Mouse (Mus musculus) G1E (cell line): Measurements from ENCODE around the gene Gpatch8.

Source experiments
- CTCF ChIP-seq: IDR thresholded peaks from 2 replicates; pipeline ENCODE4 v1.5.1; 2012; ENCODE audit warnings: low read depth, low read length, inconsistent platforms, mixed read lengths
- POLR2AphosphoS5 ChIP-seq: IDR thresholded peaks from 2 replicates; pipeline ENCODE4 v1.6.1; 2012; ENCODE audit warnings: low read depth, low read length, inconsistent platforms; ENCODE audit not compliant: insufficient replicate concordance
- TAL1 ChIP-seq: conservative IDR thresholded peaks from 2 replicates; pipeline ENCODE4 v1.6.1; 2012; ENCODE audit warnings: low read depth, low read length, inconsistent platforms, mixed read lengths

DNA sequence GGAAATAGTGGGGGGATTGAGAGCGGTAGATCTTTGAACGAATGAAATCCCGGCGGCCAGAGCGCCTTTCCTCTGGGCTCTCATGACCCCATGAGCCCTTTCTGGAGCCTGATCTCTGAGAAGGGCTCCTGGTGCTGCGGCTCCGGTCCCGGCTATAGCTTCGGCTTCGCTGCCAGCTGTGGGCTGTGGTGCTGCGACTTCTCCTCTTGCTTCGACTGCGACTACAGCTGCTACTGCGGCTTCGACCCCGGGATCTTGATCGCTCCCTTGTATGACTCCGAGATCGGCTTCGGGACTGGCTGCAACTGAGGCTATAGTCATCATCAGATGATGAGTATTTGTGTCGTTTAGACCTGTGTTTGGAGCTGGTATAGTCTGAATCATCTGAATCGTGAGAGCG lies 76.6 kb downstream of the Gpatch8 start:
- no peak for TF ChIP-seq CTCF
- TF ChIP-seq TAL1: no peak
- TF ChIP-seq POLR2AphosphoS5: no peak
